Mouse (Mus musculus) adrenal gland, postnatal 14 days (tissue): ENCODE measurements around the gene Slc1a7. TPM values are rescaled to one million over a fixed set of nuclear protein-coding genes. Genes with fewer than 3 reads are reported as not detected.

Source experiments
- DNase-seq: peaks from one replicate; pipeline ENCODE4 v3.0.0; 2021; ENCODE audit warnings: mixed read lengths
- long read RNA-seq, 2 experiments: library from polyadenylated mRNA; stranded (forward); transcript quantifications; one replicate each; pipeline ENCODE4 v2.0.0; 2021
- total RNA-seq: library from RNA; stranded (reverse); gene quantifications from 2 replicates; pipeline ENCODE4 v1.2.3, GENCODE M21; 2021

The Slc1a7 gene
- 0.26 and 0.44 TPM in 2 replicates for total RNA-seq
- long read RNA-seq, experiment 1 = 0 reads
- long read RNA-seq, experiment 2, partial matches to known transcripts = 0 of 1 reads
- long read RNA-seq, experiment 2, other reads (novel, unspliced or antisense) = 0 of 1 reads

- DNase-seq = no peak
Measured at GRCm38 (mm10) chr4:107967966-107968682, at the start of gene Slc1a7. Gene Slc1a7, plus strand, starts transcription at chr4:107968332.

- peak; percentile 84 for DNase-seq
Measured at GRCm38 (mm10) chr4:107920336-107920735, 47.8 kb upstream of the Slc1a7 start.

- DNase-seq = peak; percentile 91
Measured at GRCm38 (mm10) chr4:107921152-107921695, 46.9 kb upstream of the Slc1a7 start.

- DNase-seq = peak; percentile 53
Measured at GRCm38 (mm10) chr4:107921952-107922351, 46.2 kb upstream of the Slc1a7 start.

GRCm38 (mm10) chr4:107923145-107923802 is 44.9 kb upstream of the Slc1a7 start, which contains the start of gene Cpt2:
Gene Cpt2, minus strand, starts transcription at chr4:107923610.
- peak; percentile 98 for DNase-seq

- DNase-seq = no peak
Measured at GRCm38 (mm10) chr4:107923803-107924194, 44.3 kb upstream of the Slc1a7 start.

- no peak for DNase-seq
Measured at GRCm38 (mm10) chr4:107928269-107928668, 39.9 kb upstream of the Slc1a7 start.

- no peak for DNase-seq
Measured at GRCm38 (mm10) chr4:107928726-107929125, 39.4 kb upstream of the Slc1a7 start.

GRCm38 (mm10) chr4:107931453-107931852 is 36.7 kb upstream of the Slc1a7 start:
- no peak for DNase-seq

GRCm38 (mm10) chr4:107933239-107933638 is 34.9 kb upstream of the Slc1a7 start:
- DNase-seq = no peak

GRCm38 (mm10) chr4:107935254-107935653 is 32.9 kb upstream of the Slc1a7 start:
- DNase-seq = no peak

- peak; percentile 85 for DNase-seq
Measured at GRCm38 (mm10) chr4:107937338-107937737, 30.8 kb upstream of the Slc1a7 start.

- no peak for DNase-seq
Measured at GRCm38 (mm10) chr4:107938124-107938523, 30.0 kb upstream of the Slc1a7 start.

GRCm38 (mm10) chr4:107942741-107943140 is 25.4 kb upstream of the Slc1a7 start:
- DNase-seq = no peak

- peak; percentile 50 for DNase-seq
Measured at GRCm38 (mm10) chr4:107944141-107944540, 24.0 kb upstream of the Slc1a7 start.

GRCm38 (mm10) chr4:107949918-107950317 is 18.2 kb upstream of the Slc1a7 start:
- no peak for DNase-seq

GRCm38 (mm10) chr4:107952845-107953244 is 15.3 kb upstream of the Slc1a7 start:
- no peak for DNase-seq

GRCm38 (mm10) chr4:107955691-107956090 is 12.4 kb upstream of the Slc1a7 start:
- DNase-seq = no peak

GRCm38 (mm10) chr4:107958487-107958886 is 9.6 kb upstream of the Slc1a7 start:
- no peak for DNase-seq

- peak; percentile 51 for DNase-seq
Measured at GRCm38 (mm10) chr4:107962044-107962732, 5.9 kb upstream of the Slc1a7 start.

- DNase-seq = no peak
Measured at GRCm38 (mm10) chr4:107962792-107963191, 5.3 kb upstream of the Slc1a7 start.

- DNase-seq = no peak
Measured at GRCm38 (mm10) chr4:107966416-107967109, 1.6 kb upstream of the Slc1a7 start.
